Mouse (Mus musculus) hindbrain, embryonic 13.5 days (tissue): Measurements from ENCODE around the gene Gadd45gip1. TPM values are rescaled to one million over a fixed set of nuclear protein-coding genes. Genes with fewer than 3 reads are reported as not detected.

ENCODE experiments used
- ATAC-seq: fragments of 200-750 bp; cut with Nextera tagmentation; 2 replicates; pipeline ENCODE4 v1.8.0; 2017; ENCODE audit warnings: moderate TSS enrichment; ENCODE audit not compliant: low FRiP score
- H3K27ac ChIP-seq: fragments of 300-500 bp; sonication (generic); 2 replicates; pipeline ENCODE4 v1.5.1; 2015; ENCODE audit warnings: inconsistent platforms, mild to moderate bottlenecking, moderate library complexity
- H3K27me3 ChIP-seq: fragments of 300-500 bp; sonication (generic); 2 replicates; pipeline ENCODE4 v1.6.1; 2015; ENCODE audit warnings: mild to moderate bottlenecking, inconsistent platforms
- H3K36me3 ChIP-seq: fragments of 300-500 bp; sonication (generic); 2 replicates; pipeline ENCODE4 v1.6.1; 2015; ENCODE audit warnings: mild to moderate bottlenecking, inconsistent platforms
- H3K4me1 ChIP-seq: fragments of 300-500 bp; sonication (generic); replicated peaks from 2 replicates; pipeline ENCODE4 v1.6.1; 2015; ENCODE audit warnings: inconsistent platforms
- H3K4me2 ChIP-seq: fragments of 300-500 bp; sonication (generic); 2 replicates; pipeline ENCODE4 v1.6.1; 2015; ENCODE audit warnings: inconsistent platforms, mild to moderate bottlenecking, moderate library complexity
- H3K4me3 ChIP-seq: fragments of 300-500 bp; sonication (generic); 2 replicates; pipeline ENCODE4 v1.5.1; 2015; ENCODE audit warnings: mild to moderate bottlenecking, inconsistent platforms
- H3K9ac ChIP-seq: fragments of 300-500 bp; sonication (generic); 2 replicates; pipeline ENCODE4 v1.6.1; 2015; ENCODE audit warnings: mild to moderate bottlenecking, inconsistent platforms
- H3K9me3 ChIP-seq: fragments of 300-500 bp; sonication (generic); 2 replicates; pipeline ENCODE4 v1.6.1; 2016; ENCODE audit warnings: inconsistent platforms
- WGBS: fragments of 180-500 bp; shearing (Covaris S2); methylation state at CpG from one replicate; pipeline ENCODE4 v1.1.7; 2015; 5-methylcytosine and 5-hydroxymethylcytosine counted together
- polyA plus RNA-seq: library from polyadenylated mRNA; unstranded; fragments of >200 nt; fragmentation: Nextera tagmentation; extraction: Ambion mirVana; gene quantifications from 2 replicates; pipeline ENCODE4 v1.2.1, GENCODE M21; 2015

The Gadd45gip1 gene
- polyA plus RNA-seq, 1 experiment from 2014 or later: 37.3 TPM

DNA sequence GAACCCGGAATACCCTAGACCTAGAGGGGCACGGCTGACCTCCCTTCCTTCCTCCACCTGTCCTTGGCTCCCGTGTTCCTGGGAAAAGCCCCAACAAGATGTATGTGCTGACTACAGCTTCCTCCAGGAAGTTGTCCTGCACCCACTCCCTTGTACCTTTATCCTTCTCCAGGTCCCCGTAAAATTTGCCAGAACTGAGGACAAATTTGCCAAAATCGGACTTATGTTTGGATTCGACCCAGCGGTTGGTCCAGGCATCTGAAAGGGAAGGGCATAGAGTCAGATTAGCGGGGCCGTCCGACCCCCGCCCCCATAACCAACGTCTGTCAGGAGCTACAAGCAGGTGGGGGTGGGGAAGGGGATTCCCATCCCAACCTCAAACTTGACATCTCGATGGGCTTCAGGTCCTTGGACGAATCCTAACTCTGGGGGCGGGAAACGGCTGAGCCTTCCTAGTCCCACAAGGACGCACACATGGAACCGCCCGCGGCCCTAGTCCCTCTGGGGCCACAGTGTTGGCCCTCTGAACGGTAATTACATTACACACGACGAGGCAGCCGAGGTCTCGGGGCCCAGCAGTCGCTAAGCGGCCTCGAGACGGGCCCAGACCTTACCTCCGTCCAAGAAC is 14.9 kb downstream of the Gadd45gip1 start:
- Histone ChIP-seq H3K36me3 (peaks cover 39% of the 10 kb centered on the region), H3K9ac (peak overlapping the region; percentile 98), H3K9me3 (no peaks in the 10 kb centered on the region), H3K27me3 (no peaks in the 10 kb centered on the region), H3K4me1 (peaks cover 44% of the 10 kb centered on the region), H3K27ac (peak overlapping the region; percentile 92), H3K4me3 (peak overlapping the region; percentile 98), H3K4me2 (peak overlapping the region; percentile 88)
- peak; percentile 46 for ATAC-seq
- WGBS: under 1% methylated on average over 30 of the region's 30 CpGs

DNA sequence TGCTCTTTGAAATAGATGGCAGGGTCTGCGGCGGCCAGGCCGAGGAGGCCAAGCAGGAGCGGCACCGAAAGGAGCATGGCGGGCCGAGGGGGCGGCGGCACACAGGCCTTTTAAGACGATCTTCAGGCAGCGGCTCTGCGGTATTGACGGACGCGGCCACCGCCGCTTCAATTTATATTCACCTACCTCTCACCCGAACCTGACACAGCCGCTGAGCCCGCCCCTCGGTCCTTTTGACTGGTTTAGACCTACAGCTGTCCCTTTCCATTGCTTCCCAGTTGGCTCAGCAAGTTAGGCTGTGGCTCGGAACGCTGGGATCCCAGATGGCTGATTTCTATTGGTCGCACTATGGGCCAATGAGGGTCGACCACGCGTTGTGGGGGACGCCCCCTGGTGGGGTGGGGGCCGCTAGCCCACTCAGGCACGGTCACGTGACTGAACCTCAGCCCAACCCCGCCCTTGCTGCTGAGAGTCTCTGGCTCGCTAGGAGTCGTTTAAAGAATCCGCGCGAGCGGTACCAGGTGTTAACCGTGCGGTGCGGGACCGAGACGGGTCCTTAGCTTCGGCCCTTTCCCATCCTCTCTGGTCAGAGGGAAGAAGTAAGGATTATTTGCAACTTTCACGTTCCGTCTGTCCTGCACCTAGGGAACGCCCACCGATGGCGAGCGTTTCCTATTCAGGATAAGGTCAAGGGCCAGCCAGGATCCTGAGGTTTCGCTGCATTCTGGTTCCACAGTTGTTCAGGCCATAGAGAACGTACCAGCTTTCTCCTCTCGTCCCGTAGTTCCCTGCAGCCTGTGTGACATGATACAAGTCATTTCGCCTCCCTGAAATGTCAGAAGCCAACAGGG is 15.6 kb downstream of the Gadd45gip1 start, which contains the start of gene Calr:
Calr (minus strand) TSS at position 213 of the 851 bp plus-strand sequence.
- H3K4me1 ChIP-seq: peaks cover 43% of the 10 kb centered on the region
- peak within 1 kb of the TSS; percentile 88 for H3K4me2 ChIP-seq
- peak within 1 kb of the TSS; percentile 92 for H3K27ac ChIP-seq
- H3K4me3 ChIP-seq: peak within 1 kb of the TSS; percentile 98
- no peaks in the 10 kb centered on the region for H3K9me3 ChIP-seq
- ATAC-seq: peak; percentile 99
- H3K36me3 ChIP-seq: peaks cover 32% of the 10 kb centered on the region
- WGBS: under 1% methylated on average over 55 of the region's 55 CpGs
- H3K9ac ChIP-seq: peak within 1 kb of the TSS; percentile 98
- no peaks in the 10 kb centered on the region for H3K27me3 ChIP-seq

GRCm38 (mm10) chr8:84847684-84848435 is 16.5 kb downstream of the Gadd45gip1 start:
- H3K27ac ChIP-seq: peak overlapping the region; percentile 87
- H3K9ac ChIP-seq: peak overlapping the region; percentile 79
- H3K36me3 ChIP-seq: peaks cover 22% of the 10 kb centered on the region
- peaks cover 35% of the 10 kb centered on the region for H3K4me1 ChIP-seq
- peak overlapping the region; percentile 78 for H3K4me2 ChIP-seq
- no peaks in the 10 kb centered on the region for H3K9me3 ChIP-seq
- H3K4me3 ChIP-seq: peak overlapping the region; percentile 98
- no peak for ATAC-seq
- WGBS: 53% methylated on average over 6 of the region's 6 CpGs
- H3K27me3 ChIP-seq: no peaks in the 10 kb centered on the region

DNA sequence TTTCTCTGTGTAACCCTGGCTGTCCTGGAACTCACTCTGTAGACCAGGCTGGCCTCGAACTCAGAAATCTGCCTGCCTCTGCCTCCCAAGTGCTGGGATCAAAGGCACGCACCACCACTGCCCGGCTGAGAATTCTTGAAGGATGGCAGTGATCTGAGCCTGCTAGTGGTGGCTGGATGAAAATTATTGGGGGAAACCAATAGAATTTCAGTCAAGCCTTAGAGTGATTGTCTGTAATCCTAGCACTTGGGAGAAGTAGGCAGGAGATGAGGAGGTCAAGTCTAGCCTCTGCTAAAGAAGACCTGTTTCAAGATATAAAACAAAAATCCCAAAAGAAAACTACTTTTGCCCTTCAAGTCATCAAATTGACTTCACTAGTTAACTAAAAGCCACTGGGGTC is 25.1 kb downstream of the Gadd45gip1 start:
- Histone ChIP-seq H3K4me3 (peak overlapping the region; percentile 84), H3K36me3 (peaks cover 24% of the 10 kb centered on the region), H3K4me1 (peaks cover 17% of the 10 kb centered on the region), H3K27me3 (no peaks in the 10 kb centered on the region), H3K9ac (no peak overlapping the region), H3K27ac (no peak overlapping the region; the same call in 1 of the 2 replicates), H3K4me2 (no peak overlapping the region), H3K9me3 (no peaks in the 10 kb centered on the region)
- 93% methylated on average over 3 of the region's 3 CpGs for WGBS
- ATAC-seq: peak; percentile 41

DNA sequence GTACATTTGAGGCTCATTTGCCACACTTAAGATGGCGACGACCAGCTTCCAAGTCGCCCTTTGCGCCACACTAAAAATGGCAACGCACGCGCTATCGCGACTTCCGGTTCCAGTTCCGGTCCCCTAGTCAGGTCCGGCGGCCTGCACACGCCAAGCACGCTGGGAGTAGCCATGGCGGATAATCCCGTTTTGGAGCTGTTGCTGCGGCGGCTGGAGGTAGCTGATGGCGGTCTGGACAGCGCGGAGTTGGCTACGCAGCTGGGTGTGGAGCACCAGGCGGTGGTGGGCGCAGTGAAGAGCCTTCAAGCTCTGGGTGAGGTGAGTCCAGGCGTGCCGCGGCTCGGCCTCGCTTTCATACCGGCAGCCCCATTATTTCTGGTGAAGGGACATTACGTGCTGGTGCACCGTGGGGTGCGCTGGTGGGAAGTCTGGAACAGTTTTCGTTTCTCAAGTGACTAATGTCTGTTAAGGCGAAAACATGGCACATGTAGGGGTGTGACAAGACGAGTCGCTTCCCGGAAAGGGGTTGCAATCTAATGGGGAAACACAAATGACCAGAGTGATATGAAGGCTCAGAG is 25.6 kb downstream of the Gadd45gip1 start, which contains the start of gene Farsa:
Farsa (plus strand) TSS at position 126 of the 578 bp plus-strand sequence.
- ATAC-seq: peak; percentile 92

DNA sequence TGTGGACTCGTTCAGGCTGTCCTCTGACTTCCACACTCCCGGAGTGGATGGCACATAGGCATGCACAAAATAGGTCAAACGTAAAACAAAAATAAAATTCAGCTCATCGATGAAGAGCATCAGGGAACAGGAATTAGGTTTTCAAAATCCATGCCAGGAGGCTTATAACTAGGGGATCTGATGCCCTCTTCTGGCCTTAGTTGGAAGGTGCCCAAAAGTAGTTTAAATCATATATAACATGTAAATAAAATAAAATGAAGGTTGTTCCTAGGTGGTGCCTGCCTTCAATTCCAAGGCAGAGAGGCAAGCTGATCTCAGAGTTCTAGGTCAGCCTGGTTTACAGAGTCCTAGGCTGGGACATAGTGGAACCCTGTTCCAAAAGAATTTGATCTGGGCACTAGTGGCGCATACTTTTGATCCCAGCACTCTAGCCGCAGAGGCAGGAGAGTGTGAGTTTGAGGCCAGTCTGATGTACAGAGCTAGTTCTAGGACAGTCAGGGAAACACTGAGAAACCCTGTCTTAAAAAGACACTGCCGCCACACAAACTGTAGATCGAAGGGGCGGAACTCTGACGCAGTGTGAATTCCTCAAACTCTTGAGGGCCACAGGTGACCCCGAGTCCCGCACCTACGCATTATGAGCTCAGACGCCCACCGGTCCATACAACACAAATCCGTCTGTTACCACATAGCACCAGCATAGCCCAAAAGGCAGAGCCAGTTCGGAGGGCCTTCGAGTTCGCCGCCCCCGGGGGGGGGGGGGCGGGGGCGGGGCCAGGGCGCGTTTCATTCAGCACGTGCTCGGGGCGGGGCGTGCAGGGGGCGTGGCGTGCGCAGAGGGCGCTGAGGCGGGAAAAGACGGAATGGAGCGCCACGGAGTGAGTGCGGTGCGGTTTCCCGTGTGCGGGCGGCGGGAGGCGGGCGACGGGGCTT is 40.3 kb downstream of the Gadd45gip1 start, which contains the start of gene Syce2:
Syce2 (plus strand) TSS at position 736 of the 933 bp plus-strand sequence.
- peaks cover 32% of the 10 kb centered on the region for H3K36me3 ChIP-seq
- peaks cover 14% of the 10 kb centered on the region for H3K4me1 ChIP-seq
- H3K9ac ChIP-seq: peak within 1 kb of the TSS; percentile 66
- H3K9me3 ChIP-seq: no peaks in the 10 kb centered on the region
- peak within 1 kb of the TSS; percentile 73 for H3K4me2 ChIP-seq
- H3K27me3 ChIP-seq: peaks cover 14% of the 10 kb centered on the region
- H3K4me3 ChIP-seq: peak within 1 kb of the TSS; percentile 42
- H3K27ac ChIP-seq: no peak within 1 kb of the TSS
- 18% methylated on average over 46 of the region's 46 CpGs for WGBS
- ATAC-seq: peak; percentile 66

More for the DNA sequence above, 25.6 kb downstream of the Gadd45gip1 start, which contains the start of gene Farsa:
- Histone ChIP-seq H3K27ac (peak within 1 kb of the TSS; percentile 85), H3K4me3 (peak within 1 kb of the TSS; percentile 84), H3K9ac (peak within 1 kb of the TSS; percentile 82), H3K4me2 (peak within 1 kb of the TSS; percentile 81), H3K27me3 (no peaks in the 10 kb centered on the region), H3K36me3 (peaks cover 29% of the 10 kb centered on the region), H3K9me3 (no peaks in the 10 kb centered on the region), H3K4me1 (peaks cover 17% of the 10 kb centered on the region)
- under 1% methylated on average over 39 of the region's 39 CpGs for WGBS

- H3K9ac ChIP-seq: peak overlapping the region; percentile 66
- WGBS: 2% methylated on average over 54 of the region's 54 CpGs
- peaks cover 15% of the 10 kb centered on the region for H3K4me1 ChIP-seq
- H3K9me3 ChIP-seq: no peaks in the 10 kb centered on the region
- H3K36me3 ChIP-seq: peaks cover 24% of the 10 kb centered on the region
- ATAC-seq: peak; percentile 60
- H3K4me3 ChIP-seq: peak overlapping the region; percentile 42
- H3K27ac ChIP-seq: no peak overlapping the region
- peak overlapping the region; percentile 73 for H3K4me2 ChIP-seq
- peaks cover 14% of the 10 kb centered on the region for H3K27me3 ChIP-seq
Measured at GRCm38 (mm10) chr8:84872309-84872965, 41.1 kb downstream of the Gadd45gip1 start.

DNA sequence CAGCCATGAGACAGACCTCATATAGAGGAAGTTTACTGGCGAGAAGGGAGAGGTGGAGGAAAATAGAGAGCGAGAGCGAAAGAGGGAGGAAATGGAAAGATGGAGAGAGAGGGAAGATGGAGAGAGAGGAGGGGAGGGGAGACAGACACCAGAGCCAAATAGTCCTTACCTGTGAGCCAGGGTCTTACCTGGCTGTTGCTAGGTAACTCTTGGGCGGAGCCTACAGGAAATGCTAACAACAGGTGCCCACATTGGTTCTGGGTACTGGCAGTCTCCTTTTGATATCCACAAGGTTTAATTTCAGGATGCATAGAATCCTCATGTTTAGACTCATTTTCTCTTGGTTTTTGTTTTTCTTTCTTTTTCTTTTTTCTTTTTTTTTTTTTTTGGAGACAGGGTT is 41.7 kb downstream of the Gadd45gip1 start:
- Histone ChIP-seq H3K36me3 (peaks cover 18% of the 10 kb centered on the region), H3K4me3 (peak overlapping the region; percentile 42; the same call in 1 of the 2 replicates), H3K9me3 (no peaks in the 10 kb centered on the region), H3K9ac (no peak overlapping the region), H3K27me3 (peaks cover 14% of the 10 kb centered on the region), H3K4me2 (peak overlapping the region; percentile 73; the same call in 1 of the 2 replicates), H3K4me1 (peaks cover 20% of the 10 kb centered on the region), H3K27ac (no peak overlapping the region)
- ATAC-seq: no peak
- 72% methylated on average over 4 of the region's 4 CpGs for WGBS

GRCm38 (mm10) chr8:84874339-84874738 is 43.0 kb downstream of the Gadd45gip1 start:
- no peak for ATAC-seq
- no peak overlapping the region for H3K4me3 ChIP-seq
- H3K27me3 ChIP-seq: peaks cover 14% of the 10 kb centered on the region
- no peak overlapping the region for H3K9ac ChIP-seq
- no peak overlapping the region for H3K27ac ChIP-seq
- no peak overlapping the region for H3K4me2 ChIP-seq
- WGBS: 92% methylated on average over 3 of the region's 3 CpGs
- peaks cover 20% of the 10 kb centered on the region for H3K4me1 ChIP-seq
- H3K9me3 ChIP-seq: no peaks in the 10 kb centered on the region
- H3K36me3 ChIP-seq: peaks cover 5% of the 10 kb centered on the region

- no peaks in the 10 kb centered on the region for H3K36me3 ChIP-seq
- peak overlapping the region; percentile 35; the same call in 1 of the 2 replicates for H3K27ac ChIP-seq
- ATAC-seq: peak; percentile 10; the same call in 1 of the 2 replicates
- peaks cover 12% of the 10 kb centered on the region for H3K4me1 ChIP-seq
- WGBS: 78% methylated on average over 3 of the region's 3 CpGs
- peak overlapping the region; percentile 19; the same call in 1 of the 2 replicates for H3K9ac ChIP-seq
- H3K4me2 ChIP-seq: no peak overlapping the region
- no peaks in the 10 kb centered on the region for H3K9me3 ChIP-seq
- H3K27me3 ChIP-seq: peaks cover 7% of the 10 kb centered on the region
- H3K4me3 ChIP-seq: no peak overlapping the region
Measured at GRCm38 (mm10) chr8:84877297-84878035, 46.1 kb downstream of the Gadd45gip1 start.
